Mouse (Mus musculus): ENCODE measurements around the gene Pcsk2. TPM values are rescaled to one million over a fixed set of nuclear protein-coding genes. Genes with fewer than 3 reads are reported as not detected.

Gene Pcsk2
- total RNA-seq (2021): 100 to 1,000 TPM; 163 to 169 TPM
- long read RNA-seq, full-length matches to known transcripts: 192 of 242 reads
- long read RNA-seq, partial matches to known transcripts: 35 of 242 reads
- long read RNA-seq, other reads (novel, unspliced or antisense): 15 of 242 reads

- DNase-seq (ENCODE audit: low spot score in 2 of 2): peak; percentile 84 to 92
Measured at GRCm38 (mm10) chr2:143545758-143546246, at the start of gene Pcsk2. Pcsk2 (plus strand) TSS chr2:143546156.

GRCm38 (mm10) chr2:143500845-143501244 is 45.1 kb upstream of the Pcsk2 start:
- DNase-seq (ENCODE audit: low spot score in 2 of 2): peak in 1 of 2 experiments; percentile 13

GRCm38 (mm10) chr2:143501760-143502159 is 44.2 kb upstream of the Pcsk2 start:
- no peak for DNase-seq (ENCODE audit: low spot score in 2 of 2)

GRCm38 (mm10) chr2:143502203-143502602 is 43.8 kb upstream of the Pcsk2 start:
- no peak for DNase-seq (ENCODE audit: low spot score in 2 of 2)

GRCm38 (mm10) chr2:143536485-143536884 is 9.5 kb upstream of the Pcsk2 start:
- DNase-seq (ENCODE audit: low spot score in 2 of 2): no peak

GRCm38 (mm10) chr2:143545299-143545751 is 631 bp upstream of the Pcsk2 start:
- DNase-seq (ENCODE audit: low spot score in 2 of 2): peak in 1 of 2 experiments; percentile 11

GRCm38 (mm10) chr2:143546412-143547211 is 656 bp downstream of the Pcsk2 start:
- DNase-seq (ENCODE audit: low spot score in 2 of 2): peak; percentile 16 to 30

- DNase-seq (ENCODE audit: low spot score in 2 of 2): peak; percentile 17 to 39
Measured at GRCm38 (mm10) chr2:143547251-143548090, 1.5 kb downstream of the Pcsk2 start.

GRCm38 (mm10) chr2:143560384-143560783 is 14.4 kb downstream of the Pcsk2 start:
- no peak for DNase-seq (ENCODE audit: low spot score in 2 of 2)

GRCm38 (mm10) chr2:143565062-143565461 is 19.1 kb downstream of the Pcsk2 start:
- no peak for DNase-seq (ENCODE audit: low spot score in 2 of 2)

- no peak for DNase-seq (ENCODE audit: low spot score in 2 of 2)
Measured at GRCm38 (mm10) chr2:143565961-143566360, 20.0 kb downstream of the Pcsk2 start.

GRCm38 (mm10) chr2:143585341-143585740 is 39.4 kb downstream of the Pcsk2 start:
- no peak for DNase-seq (ENCODE audit: low spot score in 2 of 2)

GRCm38 (mm10) chr2:143590398-143590797 is 44.4 kb downstream of the Pcsk2 start:
- no peak for DNase-seq (ENCODE audit: low spot score in 2 of 2)

- no peak for DNase-seq (ENCODE audit: low spot score in 2 of 2)
Measured at GRCm38 (mm10) chr2:143603071-143603470, 57.1 kb downstream of the Pcsk2 start.

- DNase-seq (ENCODE audit: low spot score in 2 of 2): no peak
Measured at GRCm38 (mm10) chr2:143603871-143604512, 58.0 kb downstream of the Pcsk2 start.

GRCm38 (mm10) chr2:143610355-143611331 is 64.7 kb downstream of the Pcsk2 start:
- no peak for DNase-seq (ENCODE audit: low spot score in 2 of 2)

- DNase-seq (ENCODE audit: low spot score in 2 of 2): no peak
Measured at GRCm38 (mm10) chr2:143613466-143613865, 67.5 kb downstream of the Pcsk2 start.

- DNase-seq (ENCODE audit: low spot score in 2 of 2): no peak
Measured at GRCm38 (mm10) chr2:143614775-143615174, 68.8 kb downstream of the Pcsk2 start.

GRCm38 (mm10) chr2:143620916-143621315 is 75.0 kb downstream of the Pcsk2 start:
- no peak for DNase-seq (ENCODE audit: low spot score in 2 of 2)

- peak in 1 of 2 experiments; percentile 40 for DNase-seq (ENCODE audit: low spot score in 2 of 2)
Measured at GRCm38 (mm10) chr2:143623916-143624315, 78.0 kb downstream of the Pcsk2 start.
